Mouse (Mus musculus) olfactory bulb, adult 2 months (tissue): Measurements from ENCODE around the gene Ddit4l.

Experiments used
- CTCF ChIP-seq: fragments of 200-500 bp; IDR thresholded peaks from 2 replicates; pipeline ENCODE4 v1.5.1; 2012; ENCODE audit warnings: low read depth, mild to moderate bottlenecking, low read length, moderate library complexity; ENCODE audit not compliant: insufficient read depth
- POLR2A ChIP-seq: fragments of 200-500 bp; IDR thresholded peaks from 2 replicates; pipeline ENCODE4 v1.6.1; 2012; ENCODE audit warnings: mild to moderate bottlenecking, low read depth, low read length, moderate library complexity; ENCODE audit not compliant: insufficient read depth

- no peak for TF ChIP-seq CTCF
- TF ChIP-seq POLR2A, result no peak
Measured at GRCm38 (mm10) chr3:137589811-137590210, 31.6 kb upstream of the Ddit4l start.
